Mouse (Mus musculus): ENCODE measurements around the gene Tnnt1.
"Not testable (repeated sequence)": the region's sequence is repeated elsewhere in the genome, so short reads cannot be mapped to it uniquely, and the experiment has no call there.

The Tnnt1 gene

GRCm38 (mm10) chr7:4516332-4517050, at the start of gene Tnnt1:
TSS of gene Tnnt1 (minus strand) at chr7:4516382.
- no peak for DNase-seq

GRCm38 (mm10) chr7:4562660-4563059, 46.5 kb upstream of the Tnnt1 start:
- no peak for DNase-seq

GRCm38 (mm10) chr7:4557167-4557560, 41.0 kb upstream of the Tnnt1 start:
- DNase-seq = no peak

GRCm38 (mm10) chr7:4556256-4557166, 40.3 kb upstream of the Tnnt1 start:
- peak; percentile 85 to 91 for DNase-seq

GRCm38 (mm10) chr7:4547221-4547641, 31.0 kb upstream of the Tnnt1 start, which contains the start of gene Syt5:
TSS of gene Syt5 (minus strand) at chr7:4547541.
- peak; percentile 40 to 69 for DNase-seq

GRCm38 (mm10) chr7:4546591-4547131, 30.5 kb upstream of the Tnnt1 start:
- DNase-seq = peak; percentile 85 to 93

- DNase-seq = no peak
These were observed 29.9 kb upstream of the Tnnt1 start for GRCm38 (mm10) chr7:4546050-4546449.

- DNase-seq = no peak
These were observed 25.8 kb upstream of the Tnnt1 start for GRCm38 (mm10) chr7:4542013-4542412.

GRCm38 (mm10) chr7:4541344-4541743, 25.2 kb upstream of the Tnnt1 start:
- DNase-seq = no peak

- no peak for DNase-seq
These were observed 22.8 kb upstream of the Tnnt1 start for GRCm38 (mm10) chr7:4539019-4539418.

- no peak for DNase-seq
These were observed 21.0 kb upstream of the Tnnt1 start for GRCm38 (mm10) chr7:4537181-4537580.

GRCm38 (mm10) chr7:4536369-4536768, 20.2 kb upstream of the Tnnt1 start:
- no peak for DNase-seq

- DNase-seq = peak in 1 of 2 experiments; percentile 29
These were observed 16.0 kb upstream of the Tnnt1 start, which contains the start of gene Dnaaf3 for GRCm38 (mm10) chr7:4532005-4532729. TSS of gene Dnaaf3 (minus strand) at chr7:4532453.

GRCm38 (mm10) chr7:4530166-4530565, 14.0 kb upstream of the Tnnt1 start:
- DNase-seq = not testable (repeated sequence)

GRCm38 (mm10) chr7:4527302-4527689, 11.1 kb upstream of the Tnnt1 start:
- DNase-seq = no peak

- peak; percentile 65 to 81 for DNase-seq
These were observed 10.4 kb upstream of the Tnnt1 start for GRCm38 (mm10) chr7:4526341-4527301.

GRCm38 (mm10) chr7:4524212-4524922, 8.2 kb upstream of the Tnnt1 start, which contains the start of gene Tnni3:
TSS of gene Tnni3 (minus strand) at chr7:4524229.
- DNase-seq = peak; percentile 50 to 71

- no peak for DNase-seq
These were observed 7.3 kb upstream of the Tnnt1 start for GRCm38 (mm10) chr7:4523205-4524130.

GRCm38 (mm10) chr7:4522292-4522691, 6.1 kb upstream of the Tnnt1 start:
- DNase-seq = no peak
